Mouse (Mus musculus): ENCODE measurements around the gene Mybbp1a. TPM values are rescaled to one million over a fixed set of nuclear protein-coding genes. Genes with fewer than 3 reads are reported as not detected.

Mybbp1a gene
- total and polyA plus RNA-seq, 2 experiments from 2014 or later, result 38.0 to 52.4 TPM

DNA sequence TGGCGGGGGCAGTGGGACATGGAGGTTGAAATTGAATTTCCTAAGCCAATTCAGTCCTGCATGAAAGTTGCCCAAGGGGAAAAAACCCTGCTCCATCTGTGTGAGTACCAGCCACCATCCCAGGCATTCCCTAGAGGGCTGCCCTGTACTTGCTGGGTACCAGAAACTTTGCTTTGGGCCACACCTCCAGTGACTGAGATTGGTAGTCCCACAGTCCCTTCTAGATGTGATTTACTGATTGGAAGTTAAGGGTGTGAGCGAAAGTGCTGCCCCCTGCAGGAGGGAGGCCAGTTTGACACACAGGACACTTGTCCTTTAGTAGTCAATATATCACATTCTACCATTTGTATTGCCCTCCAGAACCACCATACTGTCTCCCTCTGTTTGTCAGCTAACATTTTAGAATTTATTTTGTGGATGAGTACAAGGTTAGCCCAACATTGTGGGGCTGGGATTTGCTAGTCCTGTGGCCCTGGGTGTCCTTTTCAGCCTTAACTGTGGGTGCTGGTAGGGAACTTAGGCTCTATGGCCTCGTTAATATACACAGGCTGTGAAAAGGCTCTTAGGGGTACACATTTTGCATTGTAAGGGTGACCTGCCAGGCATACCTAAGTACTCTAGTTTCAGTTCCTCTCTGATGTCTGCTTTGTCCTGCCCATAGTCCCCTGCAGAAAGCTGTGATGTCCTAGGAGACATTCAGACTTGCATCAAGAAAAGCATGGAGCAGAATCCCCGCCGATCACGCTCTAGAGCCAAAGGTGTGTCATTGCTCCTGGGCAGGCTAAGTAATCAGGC is 5.4 kb downstream of the Mybbp1a start:
- peak; percentile 69 for TF ChIP-seq CTCF (IDR thresholded peaks at IDR 0.05; ENCODE audit: low read depth)
- ATAC-seq (peak; percentile 34; the same call in 1 of the 2 replicates), DNase-seq (peak; percentile 50)
- no peak overlapping the region for H3K4me3 ChIP-seq (ENCODE audit: low read depth, low read length)
- no peak overlapping the region for H3K27ac ChIP-seq (ENCODE audit: low read depth, low read length)
- no peak overlapping the region for H3K4me2 ChIP-seq (ENCODE audit: low read depth)
- no peak overlapping the region for H3K9ac ChIP-seq
- no peaks in the 10 kb centered on the region for H3K27me3 ChIP-seq (ENCODE audit: insufficient read depth, low read length)
- peaks cover 92% of the 10 kb centered on the region for H3K36me3 ChIP-seq (ENCODE audit: insufficient read depth)
- H3K4me1 ChIP-seq (ENCODE audit: insufficient read depth), result no peaks in the 10 kb centered on the region
- 87% methylated on average over 6 of the region's 6 CpGs for WGBS
- H3K9me3 ChIP-seq (ENCODE audit: low read length), result no peaks in the 10 kb centered on the region

DNA sequence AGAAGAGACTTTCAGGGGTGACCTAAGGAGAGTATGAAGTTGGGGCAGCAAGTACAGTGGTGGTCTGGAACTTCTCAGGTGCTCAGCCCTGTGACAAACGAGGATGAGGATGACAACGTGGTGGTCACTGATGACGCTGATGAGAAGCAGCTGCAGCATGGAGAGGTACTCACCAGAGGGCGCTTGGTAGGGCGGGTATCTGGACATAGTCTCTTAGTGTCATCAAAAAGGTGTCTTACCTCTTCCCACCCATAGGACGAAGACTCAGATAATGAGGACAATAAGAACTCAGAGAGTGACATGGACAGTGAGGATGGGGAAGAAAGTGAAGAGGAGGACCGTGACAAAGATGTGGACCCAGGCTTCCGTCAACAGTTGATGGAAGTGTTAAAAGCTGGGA is 6.3 kb downstream of the Mybbp1a start:
- ATAC-seq (no peak), DNase-seq (no peak)

DNA sequence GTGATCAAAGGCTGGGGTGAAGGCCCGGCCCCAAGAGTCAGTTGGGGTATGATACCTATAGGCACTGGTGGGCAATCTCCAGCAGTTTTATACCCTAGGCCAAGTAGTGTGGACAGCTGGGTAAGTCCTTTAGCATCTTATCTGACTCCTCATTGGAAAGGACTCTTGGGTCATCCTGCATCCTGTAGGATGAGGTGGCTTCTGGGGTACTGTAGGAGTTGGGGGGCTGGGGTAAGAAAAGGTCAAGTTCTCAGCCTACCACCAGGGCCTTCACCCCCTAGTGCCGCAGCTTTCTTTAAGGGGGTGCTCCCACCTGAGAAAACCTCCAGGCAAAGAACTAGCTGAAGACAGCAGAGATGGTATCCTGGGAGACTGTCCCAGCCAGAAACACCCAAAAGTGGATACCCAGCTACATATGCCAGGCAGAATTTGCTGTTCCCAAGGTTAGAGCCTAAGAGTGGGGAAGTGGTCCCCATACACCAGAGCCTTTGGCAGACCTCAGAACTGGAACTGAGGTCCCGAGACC is 11.0 kb downstream of the Mybbp1a start:
- Histone ChIP-seq H3K27ac (ENCODE audit: low read depth, low read length) (no peak overlapping the region), H3K9me3 (ENCODE audit: low read length) (no peaks in the 10 kb centered on the region), H3K4me2 (ENCODE audit: low read depth) (no peak overlapping the region), H3K4me3 (ENCODE audit: low read depth, low read length) (no peak overlapping the region), H3K9ac (no peak overlapping the region), H3K27me3 (ENCODE audit: insufficient read depth, low read length) (no peaks in the 10 kb centered on the region), H3K36me3 (ENCODE audit: insufficient read depth) (peaks cover 81% of the 10 kb centered on the region), H3K4me1 (ENCODE audit: insufficient read depth) (no peaks in the 10 kb centered on the region)
- DNase-seq, result no peak
- no peak for ATAC-seq
- TF ChIP-seq CTCF (IDR thresholded peaks at IDR 0.05; ENCODE audit: low read depth), result no peak
- 87% methylated on average over 3 of the region's 3 CpGs for WGBS

More for the DNA sequence above, 6.3 kb downstream of the Mybbp1a start:
- Histone ChIP-seq H3K4me1 (ENCODE audit: insufficient read depth) (no peaks in the 10 kb centered on the region), H3K27me3 (ENCODE audit: insufficient read depth, low read length) (no peaks in the 10 kb centered on the region), H3K9ac (no peak overlapping the region), H3K4me3 (ENCODE audit: low read depth, low read length) (no peak overlapping the region), H3K27ac (ENCODE audit: low read depth, low read length) (no peak overlapping the region), H3K9me3 (ENCODE audit: low read length) (no peaks in the 10 kb centered on the region), H3K36me3 (ENCODE audit: insufficient read depth) (peaks cover 100% of the 10 kb centered on the region), H3K4me2 (ENCODE audit: low read depth) (no peak overlapping the region)
- WGBS, result 87% methylated on average over 8 of the region's 8 CpGs
- TF ChIP-seq CTCF (IDR thresholded peaks at IDR 0.05; ENCODE audit: low read depth), result peak; percentile 28

DNA sequence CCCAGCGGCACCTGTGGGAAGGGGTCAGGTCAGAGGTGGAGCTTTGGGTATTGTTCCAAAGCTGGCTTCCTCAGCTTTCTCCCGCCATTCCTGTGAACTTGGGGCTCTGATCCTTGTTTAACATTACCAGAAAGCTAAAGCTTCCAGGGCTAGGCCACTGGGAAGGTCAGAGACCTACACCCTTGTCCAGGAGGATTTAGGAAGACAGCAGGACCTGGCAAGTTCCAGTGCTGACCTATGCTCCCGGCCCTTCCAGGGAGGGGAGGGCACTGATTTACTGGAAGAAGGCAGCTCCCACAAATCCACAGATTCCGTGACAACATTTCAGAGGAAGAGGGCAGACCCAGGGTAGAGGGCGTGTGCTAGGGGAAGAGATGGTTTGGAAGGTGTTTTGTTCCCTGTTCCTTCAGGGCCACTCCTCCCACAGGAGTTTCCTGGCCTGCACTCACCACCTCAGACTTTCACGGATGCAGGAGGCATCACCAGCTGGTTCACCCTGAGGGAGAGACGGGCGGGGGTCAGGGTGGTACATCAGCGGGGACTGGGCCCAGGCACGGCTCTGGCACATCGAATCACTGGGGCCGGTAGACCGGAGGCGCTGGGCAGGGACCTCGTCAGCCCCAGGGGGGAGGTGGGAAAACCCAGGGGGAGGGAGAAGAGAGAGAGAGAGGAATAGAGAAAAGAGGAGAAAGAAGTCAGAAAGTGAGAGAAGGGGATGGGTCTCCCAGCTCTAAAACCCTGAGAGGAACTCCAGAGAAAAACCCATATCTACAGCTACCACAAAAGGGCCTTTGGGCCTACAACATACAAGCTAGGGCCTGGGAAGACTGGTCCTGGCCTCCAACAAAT is 12.2 kb downstream of the Mybbp1a start:
- DNase-seq (no peak), ATAC-seq (no peak)
- H3K9ac ChIP-seq, result no peak overlapping the region
- H3K9me3 ChIP-seq (ENCODE audit: low read length), result no peaks in the 10 kb centered on the region
- no peaks in the 10 kb centered on the region for H3K4me1 ChIP-seq (ENCODE audit: insufficient read depth)
- no peak overlapping the region for H3K4me2 ChIP-seq (ENCODE audit: low read depth)
- no peak overlapping the region for H3K27ac ChIP-seq (ENCODE audit: low read depth, low read length)
- peaks cover 76% of the 10 kb centered on the region for H3K36me3 ChIP-seq (ENCODE audit: insufficient read depth)
- WGBS, result 70% methylated on average over 15 of the region's 15 CpGs
- no peak overlapping the region for H3K4me3 ChIP-seq (ENCODE audit: low read depth, low read length)
- no peak for TF ChIP-seq CTCF (IDR thresholded peaks at IDR 0.05; ENCODE audit: low read depth)
- no peaks in the 10 kb centered on the region for H3K27me3 ChIP-seq (ENCODE audit: insufficient read depth, low read length)

DNA sequence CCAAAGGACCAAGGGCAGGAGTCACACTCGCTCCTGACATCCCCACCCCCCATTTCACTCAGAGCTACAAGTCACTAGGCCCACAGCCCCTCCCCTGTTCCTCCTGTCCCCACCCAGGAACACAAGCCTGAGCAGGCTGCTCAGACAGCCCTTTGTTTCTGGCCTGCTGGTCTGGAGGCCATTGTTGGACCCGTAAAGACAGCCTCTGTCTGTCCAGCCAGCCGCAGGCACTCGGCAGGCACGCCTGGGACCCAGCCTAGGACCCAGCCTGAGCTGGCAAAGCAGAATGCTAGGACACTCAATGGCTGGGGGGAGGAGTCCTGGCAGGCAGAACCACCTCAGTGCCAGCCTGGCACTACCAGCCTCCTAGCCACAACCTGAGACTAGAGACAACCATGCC is 14.5 kb downstream of the Mybbp1a start:
- no peak overlapping the region for H3K4me3 ChIP-seq (ENCODE audit: low read depth, low read length)
- no peak for DNase-seq
- ATAC-seq, result peak; percentile 68
- H3K4me2 ChIP-seq (ENCODE audit: low read depth), result no peak overlapping the region
- H3K36me3 ChIP-seq (ENCODE audit: insufficient read depth), result peaks cover 61% of the 10 kb centered on the region
- H3K4me1 ChIP-seq (ENCODE audit: insufficient read depth), result no peaks in the 10 kb centered on the region
- WGBS, result 18% methylated on average over 5 of the region's 5 CpGs
- H3K9ac ChIP-seq, result no peak overlapping the region
- H3K27me3 ChIP-seq (ENCODE audit: insufficient read depth, low read length), result no peaks in the 10 kb centered on the region
- H3K27ac ChIP-seq (ENCODE audit: low read depth, low read length), result no peak overlapping the region
- no peaks in the 10 kb centered on the region for H3K9me3 ChIP-seq (ENCODE audit: low read length)
- TF ChIP-seq CTCF (IDR thresholded peaks at IDR 0.05; ENCODE audit: low read depth), result no peak

DNA sequence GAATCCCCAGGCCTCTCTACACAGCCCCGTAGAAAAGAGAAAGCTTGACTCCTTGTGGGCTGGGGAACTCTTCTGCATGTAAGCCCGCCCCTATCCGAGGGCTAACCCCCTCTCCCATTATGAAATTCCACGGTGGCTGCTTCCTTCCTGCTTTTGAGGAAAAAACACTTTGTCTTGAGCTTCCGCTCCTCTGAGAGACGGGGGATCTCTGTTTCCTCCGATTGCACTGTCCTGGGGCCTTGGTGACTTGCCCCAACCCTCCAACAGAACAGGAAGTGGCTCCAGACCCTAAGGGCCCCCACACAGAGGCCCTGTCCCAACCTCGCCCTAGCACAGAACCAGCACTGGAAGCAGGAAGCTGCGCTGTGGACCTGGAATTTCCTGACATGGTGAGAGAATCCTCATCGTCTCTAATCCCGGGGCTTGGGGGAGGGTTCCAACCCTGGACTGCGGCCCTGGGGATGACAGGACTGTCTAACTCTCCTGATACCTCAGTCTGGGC is 16.9 kb downstream of the Mybbp1a start:
- no peak for DNase-seq
- no peaks in the 10 kb centered on the region for H3K9me3 ChIP-seq (ENCODE audit: low read length)

More for the DNA sequence above, 16.9 kb downstream of the Mybbp1a start:
- Histone ChIP-seq H3K27me3 (ENCODE audit: insufficient read depth, low read length) (no peaks in the 10 kb centered on the region), H3K4me1 (ENCODE audit: insufficient read depth) (no peaks in the 10 kb centered on the region), H3K36me3 (ENCODE audit: insufficient read depth) (peaks cover 47% of the 10 kb centered on the region), H3K4me3 (ENCODE audit: low read depth, low read length) (no peak overlapping the region), H3K4me2 (ENCODE audit: low read depth) (no peak overlapping the region), H3K27ac (ENCODE audit: low read depth, low read length) (no peak overlapping the region; the same call in 1 of the 2 replicates), H3K9ac (no peak overlapping the region)
- ATAC-seq, result no peak
- 75% methylated on average over 12 of the region's 12 CpGs for WGBS
- no peak for TF ChIP-seq CTCF (IDR thresholded peaks at IDR 0.05; ENCODE audit: low read depth)

Measured in forebrain, postnatal 0 days (tissue).